Comparison of ENCODE assay signal across 13 mouse cellular contexts in the genomic region with DNA sequence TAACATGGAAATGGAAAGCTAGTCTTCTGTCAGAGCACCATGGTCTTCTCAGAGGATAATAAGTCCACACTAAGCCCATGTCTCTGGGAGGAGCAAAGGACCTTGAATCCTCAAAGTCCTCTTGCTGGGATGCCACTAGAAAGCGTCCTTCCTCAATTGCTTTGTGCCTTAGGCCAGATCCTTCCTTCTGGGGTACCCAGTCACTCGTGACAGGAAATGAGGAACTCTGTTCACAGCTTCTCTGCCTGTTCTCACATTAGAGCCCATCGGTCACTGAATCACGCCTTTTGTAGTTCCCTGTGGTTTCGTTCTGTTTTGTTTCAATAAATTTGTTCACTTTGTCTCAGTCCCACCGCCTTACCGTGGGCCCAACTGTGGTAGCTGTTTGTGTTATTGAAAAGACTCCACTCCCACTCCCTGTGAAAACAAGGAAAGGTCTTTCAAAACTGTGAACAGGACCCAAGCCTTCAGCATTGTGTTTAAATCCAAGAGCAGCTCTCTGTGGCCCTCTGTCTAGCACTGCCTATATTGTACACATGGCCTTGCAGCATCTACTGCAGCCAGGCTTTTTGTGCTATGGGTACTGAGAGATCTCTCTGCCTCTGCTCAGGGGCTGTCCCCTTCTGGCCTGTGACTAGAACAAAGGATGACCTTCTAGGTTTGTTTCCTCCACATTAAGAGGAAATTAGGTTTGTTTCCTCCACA.
DNase-seq lines count a peak whose midpoint lies in the region; ATAC-seq and TF ChIP-seq lines count a peak whose summit lies in the region.
"Had no signal": no experiment of that assay in that cellular context is flagged by ENCODE, and none has a peak within 500 bp of the region (broad histone marks: within the 10 kb centered on the region; RNA-seq: fewer than 3 reads in every experiment).

No protein-coding gene starts in this region.

- 73% methylated on average over 7 of the region's 7 CpGs for WGBS in forebrain, embryonic 10.5 days
- 30% methylated on average over 7 of the region's 7 CpGs for WGBS in forebrain, embryonic 15.5 days
- 71% methylated on average over 7 of the region's 7 CpGs for whole genome bisulfite sequencing in lung, embryonic 14.5 days
- WGBS in lung, adult 2 months, result 56% methylated on average over 7 of the region's 7 CpGs
- 69% methylated on average over 7 of the region's 7 CpGs for WGBS in heart, postnatal 0 days
- 47% methylated on average over 7 of the region's 7 CpGs for WGBS in midbrain, postnatal 0 days

- no peak for DNase-seq in forebrain, embryonic 10.5 days (ENCODE audit: extremely low spot score, low spot score)
- DNase-seq in lung, embryonic 14.5 days, result no peak
- no peak for DNase-seq in lung, adult 2 months
- no peak for DNase-seq in heart, postnatal 0 days (ENCODE audit: low spot score)
- peak; percentile 48 for DNase-seq in midbrain, postnatal 0 days (ENCODE audit: low spot score)
- no peak for DNase-seq in yolk sac, embryonic 10.5 days (ENCODE audit: low spot score)
- DNase-seq in right cerebral cortex, postnatal 10 days (ENCODE audit: low spot score in 2 of 2), result no peak
- DNase-seq: adrenal gland, adult 8-10 months; cerebellum, adult 9-11 months; layer of hippocampus, postnatal 36 days; liver, embryonic 13.5 days had no signal

- no peak for TF ChIP-seq POLR2A in lung, adult 2 months (IDR thresholded peaks at IDR 0.05; ENCODE audit: borderline replicate concordance, extremely low read depth, low read depth, low read length)

- H3K9me3 ChIP-seq in forebrain, embryonic 10.5 days, result no peaks in the 10 kb centered on the region
- H3K9me3 ChIP-seq in forebrain, embryonic 15.5 days, result no peaks in the 10 kb centered on the region
- no peaks in the 10 kb centered on the region for H3K9me3 ChIP-seq in lung, embryonic 14.5 days (ENCODE audit: low read depth, low read length)
- no peaks in the 10 kb centered on the region for H3K9me3 ChIP-seq in heart, postnatal 0 days (replicated peaks; ENCODE audit: control insufficient read depth, low read length)
- no peaks in the 10 kb centered on the region for H3K9me3 ChIP-seq in midbrain, postnatal 0 days (ENCODE audit: low read length)
- H3K9me3 ChIP-seq: liver, embryonic 13.5 days had no signal

- TF ChIP-seq EP300 in heart, postnatal 0 days (IDR thresholded peaks at IDR 0.05; ENCODE audit: low read depth), result no peak

- H3K4me3 ChIP-seq in forebrain, embryonic 10.5 days, result no peak overlapping the region
- no peak overlapping the region for H3K4me3 ChIP-seq in forebrain, embryonic 15.5 days
- no peak overlapping the region for H3K4me3 ChIP-seq in lung, embryonic 14.5 days (ENCODE audit: low read depth, low read length)
- no peak overlapping the region for H3K4me3 ChIP-seq in lung, adult 2 months (replicated peaks; ENCODE audit: extremely low read depth, low read depth, low read length)
- H3K4me3 ChIP-seq in heart, postnatal 0 days (ENCODE audit: low read depth, low read length), result no peak overlapping the region
- no peak overlapping the region for H3K4me3 ChIP-seq in midbrain, postnatal 0 days (ENCODE audit: low read depth, low read length)
- H3K4me3 ChIP-seq: erythroblast, embryonic 14.5 days; liver, embryonic 13.5 days had no signal

- peak overlapping the region; percentile 51; the same call in 1 of the 2 replicates for H3K27ac ChIP-seq in forebrain, embryonic 10.5 days
- no peak overlapping the region for H3K27ac ChIP-seq in forebrain, embryonic 15.5 days (replicated peaks)
- no peak overlapping the region for H3K27ac ChIP-seq in lung, embryonic 14.5 days (ENCODE audit: low read depth)
- peak overlapping the region; percentile 89 for H3K27ac ChIP-seq in heart, postnatal 0 days (ENCODE audit: low read depth)
- H3K27ac ChIP-seq in midbrain, postnatal 0 days (ENCODE audit: low read depth, low read length), result 0 out of 2 replicates have a peak overlapping the region, but pooled peaks have one; percentile 2
- H3K27ac ChIP-seq: liver, embryonic 13.5 days had no signal

- H3K36me3 ChIP-seq in forebrain, embryonic 10.5 days (replicated peaks), result no peaks in the 10 kb centered on the region
- H3K36me3 ChIP-seq in forebrain, embryonic 15.5 days, result no peaks in the 10 kb centered on the region
- H3K36me3 ChIP-seq in lung, embryonic 14.5 days (ENCODE audit: insufficient read depth), result no peaks in the 10 kb centered on the region
- no peaks in the 10 kb centered on the region for H3K36me3 ChIP-seq in heart, postnatal 0 days (replicated peaks; ENCODE audit: control insufficient read depth, insufficient read depth, low read length)
- no peaks in the 10 kb centered on the region for H3K36me3 ChIP-seq in midbrain, postnatal 0 days (ENCODE audit: insufficient read depth, low read length)
- H3K36me3 ChIP-seq: liver, embryonic 13.5 days had no signal

- H3K27me3 ChIP-seq in forebrain, embryonic 10.5 days (ENCODE audit: poor library complexity, severe bottlenecking), result no peaks in the 10 kb centered on the region
- H3K27me3 ChIP-seq in forebrain, embryonic 15.5 days, result no peaks in the 10 kb centered on the region
- no peaks in the 10 kb centered on the region for H3K27me3 ChIP-seq in lung, embryonic 14.5 days (ENCODE audit: insufficient read depth, low read length)
- H3K27me3 ChIP-seq in heart, postnatal 0 days (ENCODE audit: control insufficient read depth, insufficient read depth, low read length), result no peaks in the 10 kb centered on the region
- H3K27me3 ChIP-seq in midbrain, postnatal 0 days (ENCODE audit: insufficient read depth, low read length), result no peaks in the 10 kb centered on the region
- H3K27me3 ChIP-seq: liver, embryonic 13.5 days had no signal

- TF ChIP-seq CTCF in lung, embryonic 14.5 days (IDR thresholded peaks at IDR 0.05; ENCODE audit: low read depth), result peak; percentile 21; the same call in 1 of the 2 replicates
- TF ChIP-seq CTCF in lung, adult 2 months (IDR thresholded peaks at IDR 0.05; ENCODE audit: insufficient read depth, low read length), result no peak
- peak; percentile 36 for TF ChIP-seq CTCF in heart, postnatal 0 days (IDR thresholded peaks at IDR 0.05; ENCODE audit: low read depth)
- TF ChIP-seq CTCF in midbrain, postnatal 0 days (IDR thresholded peaks at IDR 0.05), result peak; percentile 51

- no peak overlapping the region for H3K9ac ChIP-seq in forebrain, embryonic 15.5 days (replicated peaks)
- H3K9ac ChIP-seq in lung, embryonic 14.5 days, result no peak overlapping the region
- H3K9ac ChIP-seq in heart, postnatal 0 days (replicated peaks; ENCODE audit: low read depth, low read length), result 0 out of 2 replicates have a peak overlapping the region, but pooled peaks have one; percentile 16
- no peak overlapping the region for H3K9ac ChIP-seq in midbrain, postnatal 0 days (replicated peaks; ENCODE audit: low read length, poor library complexity, severe bottlenecking)
- H3K9ac ChIP-seq: liver, embryonic 13.5 days had no signal

- H3K4me1 ChIP-seq in forebrain, embryonic 10.5 days, result peaks cover 28% of the 10 kb centered on the region
- H3K4me1 ChIP-seq in forebrain, embryonic 15.5 days, result peaks cover 14% of the 10 kb centered on the region
- peaks cover 6% of the 10 kb centered on the region; the same call in 1 of the 2 replicates for H3K4me1 ChIP-seq in lung, embryonic 14.5 days (ENCODE audit: insufficient read depth)
- H3K4me1 ChIP-seq in lung, adult 2 months (ENCODE audit: control insufficient read depth, insufficient read depth, low read length), result no peaks in the 10 kb centered on the region
- peaks cover 40% of the 10 kb centered on the region for H3K4me1 ChIP-seq in heart, postnatal 0 days (ENCODE audit: control insufficient read depth, insufficient read depth)
- H3K4me1 ChIP-seq in midbrain, postnatal 0 days (ENCODE audit: insufficient read depth, low read length), result no peaks in the 10 kb centered on the region
- H3K4me1 ChIP-seq: liver, embryonic 13.5 days had no signal

- H3K4me2 ChIP-seq in forebrain, embryonic 15.5 days (replicated peaks), result no peak overlapping the region
- H3K4me2 ChIP-seq in lung, embryonic 14.5 days, result no peak overlapping the region
- H3K4me2 ChIP-seq in heart, postnatal 0 days (ENCODE audit: low read depth, low read length), result no peak overlapping the region
- H3K4me2 ChIP-seq in midbrain, postnatal 0 days (ENCODE audit: low read depth, low read length, poor library complexity, severe bottlenecking), result no peak overlapping the region
- H3K4me2 ChIP-seq: liver, embryonic 13.5 days had no signal

- no peak for ATAC-seq in forebrain, embryonic 15.5 days (replicated peaks)
- ATAC-seq in lung, embryonic 14.5 days (ENCODE audit: insufficient read depth), result no peak
- ATAC-seq in heart, postnatal 0 days (ENCODE audit: insufficient read depth, low read depth), result no peak
- no peak for ATAC-seq in midbrain, postnatal 0 days (ENCODE audit: low FRiP score)

Comparison
In these comparisons a context has a peak if more than half of its experiments do, and no peak if none do; other contexts are left out.
1. H3K27ac ChIP-seq: peak in forebrain, embryonic 10.5 days (single experiment), heart, postnatal 0 days (single experiment) and midbrain, postnatal 0 days (single experiment); none in forebrain, embryonic 15.5 days (single experiment) and lung, embryonic 14.5 days (single experiment).